Mouse (Mus musculus): ENCODE data around the gene Rab8a. TPM values are rescaled to one million over a fixed set of nuclear protein-coding genes. Genes with fewer than 3 reads are reported as not detected.

The Rab8a gene
- polyA plus RNA-seq, 1 experiment from 2014 or later, result 140 TPM

DNA sequence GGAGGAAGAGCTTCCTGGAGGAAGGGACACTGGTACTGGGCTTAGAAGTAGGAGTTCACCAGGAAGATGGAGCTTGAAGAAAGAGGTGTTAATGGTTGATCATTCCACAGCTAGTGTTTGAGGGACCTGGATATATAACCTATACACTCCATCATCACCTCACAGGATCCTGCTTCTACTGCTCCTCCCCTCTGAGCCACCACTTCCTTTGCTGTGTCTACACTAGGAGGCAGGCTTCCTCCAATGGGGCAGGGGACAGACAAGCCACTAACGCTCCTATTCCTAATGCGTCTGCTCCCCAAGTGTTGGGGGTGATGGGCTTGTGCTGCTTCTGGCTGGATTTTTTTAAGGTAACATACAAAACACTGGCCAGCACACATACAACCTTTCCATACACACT is 49.7 kb downstream of the Rab8a start:
- no peak for DNase-seq (ENCODE audit: low spot score)

DNA sequence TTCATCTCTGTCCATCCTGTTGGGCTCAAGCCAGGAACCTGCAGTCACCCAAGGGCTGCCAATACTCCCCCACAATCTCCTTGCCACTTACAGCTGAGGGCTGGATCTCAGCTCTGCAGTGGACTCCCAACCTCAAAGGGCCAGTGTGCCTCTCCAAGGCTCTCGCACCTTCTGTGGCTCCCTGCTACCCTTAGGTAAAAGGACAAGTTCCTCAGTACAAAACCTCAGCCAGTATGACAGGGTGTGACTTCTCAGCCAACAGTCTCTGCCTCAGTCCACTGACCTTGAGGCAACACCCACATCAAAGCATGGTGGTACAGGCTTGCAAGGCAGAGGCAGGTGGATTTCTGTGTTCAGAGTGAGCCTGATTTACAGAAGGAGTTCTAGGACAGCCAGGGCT is 50.8 kb downstream of the Rab8a start:
- DNase-seq (ENCODE audit: low spot score), result no peak

- DNase-seq (ENCODE audit: low spot score), result no peak
These were observed 51.8 kb downstream of the Rab8a start, which contains the start of gene Cib3 for GRCm38 (mm10) chr8:72212751-72213150. Cib3 (minus strand) TSS chr8:72212837.

DNA sequence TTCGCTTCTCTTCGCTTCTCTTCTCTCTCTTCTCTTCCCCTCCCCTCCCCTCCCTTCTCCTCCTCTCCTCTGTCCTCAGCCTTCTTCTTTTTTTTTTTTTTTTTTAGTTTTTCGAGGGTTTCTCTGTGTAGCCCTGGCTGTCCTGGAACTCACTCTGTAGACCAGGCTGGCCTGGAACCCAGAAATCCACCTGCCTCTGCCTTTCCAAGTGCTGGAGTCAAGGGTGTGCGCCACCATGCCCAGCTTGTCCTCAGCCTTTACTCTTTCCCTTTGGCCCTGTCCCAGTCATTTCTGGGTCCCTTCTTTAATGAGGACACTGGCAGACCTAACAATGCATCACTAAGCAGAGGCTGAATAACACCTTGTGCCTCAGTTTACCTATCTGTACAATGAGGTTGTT is 52.5 kb downstream of the Rab8a start, which contains the start of gene Gm11034:
Gene Gm11034 (minus strand): TSS at position 101 of the 400 bp plus-strand sequence.
- no peak for DNase-seq (ENCODE audit: low spot score)

- DNase-seq (ENCODE audit: low spot score), result no peak
These were observed 54.1 kb downstream of the Rab8a start for GRCm38 (mm10) chr8:72215060-72215459.

GRCm38 (mm10) chr8:72215871-72216270 is 54.9 kb downstream of the Rab8a start:
- DNase-seq (ENCODE audit: low spot score), result peak; percentile 47

DNA sequence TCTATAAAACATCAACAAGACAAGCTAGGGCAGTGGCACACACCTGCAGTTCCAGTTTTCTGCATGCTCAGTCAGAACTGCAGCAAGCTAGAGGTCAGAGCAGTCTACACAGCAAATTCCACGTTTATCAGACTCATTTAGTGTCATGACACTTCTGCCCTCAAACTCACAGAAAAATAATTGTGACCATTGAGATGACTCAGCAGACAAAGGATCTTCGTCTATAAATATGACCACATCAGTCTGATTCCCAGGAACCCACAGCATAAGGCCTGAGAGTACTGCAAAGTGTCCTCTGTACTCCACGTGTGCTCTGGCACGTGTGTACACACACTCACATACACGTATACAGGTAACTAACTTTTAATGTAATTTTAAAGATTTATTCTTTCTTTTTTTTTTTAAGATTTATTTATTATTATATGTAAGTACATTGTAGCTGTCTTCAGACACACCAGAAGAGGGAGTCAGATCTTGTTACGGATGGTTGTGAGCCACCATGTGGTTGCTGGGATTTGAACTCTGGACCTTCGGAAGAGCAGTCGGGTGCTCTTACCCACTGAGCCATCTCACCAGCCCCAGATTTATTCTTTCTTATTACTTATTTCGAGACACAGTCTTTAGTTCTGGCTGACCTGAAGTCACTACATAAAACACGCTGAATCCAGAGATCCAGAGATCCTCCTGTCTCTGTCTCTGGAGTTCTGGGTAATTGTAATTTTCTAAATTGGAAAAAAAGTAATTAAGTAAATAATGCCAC is 58.0 kb downstream of the Rab8a start:
- DNase-seq (ENCODE audit: low spot score), result no peak

- DNase-seq (ENCODE audit: low spot score), result peak; percentile 96
These were observed 58.8 kb downstream of the Rab8a start, which contains the start of gene Fam32a for GRCm38 (mm10) chr8:72219541-72220363. Fam32a (plus strand) TSS chr8:72219730.

GRCm38 (mm10) chr8:72220758-72221157 is 59.8 kb downstream of the Rab8a start:
- no peak for DNase-seq (ENCODE audit: low spot score)

- no peak for DNase-seq (ENCODE audit: low spot score)
These were observed 61.7 kb downstream of the Rab8a start for GRCm38 (mm10) chr8:72222656-72223055.

Other genes with a start within 250 kb of the Rab8a start
- gene Zfp961, start 210.2 kb upstream of the Rab8a start, polyA plus RNA-seq (2015; fragmentation: Nextera tagmentation; extraction: Ambion mirVana), result 15.9 and 18.5 TPM in 2 replicates
- 1.5 and 1.9 TPM in 2 replicates for gene Cyp4f18, start 151.6 kb upstream of the Rab8a start, polyA plus RNA-seq (2015; fragmentation: Nextera tagmentation; extraction: Ambion mirVana)
- gene Olfr372, start 120.0 kb upstream of the Rab8a start, polyA plus RNA-seq (2015; fragmentation: Nextera tagmentation; extraction: Ambion mirVana), result not detected in 2 replicates
- 0.04 and 0.05 TPM in 2 replicates for gene Olfr373, start 78.0 kb upstream of the Rab8a start, polyA plus RNA-seq (2015; fragmentation: Nextera tagmentation; extraction: Ambion mirVana)
- not detected in 2 replicates for gene Olfr374, start 54.2 kb upstream of the Rab8a start, polyA plus RNA-seq (2015; fragmentation: Nextera tagmentation; extraction: Ambion mirVana)
- gene Tpm4, start 26.2 kb upstream of the Rab8a start, polyA plus RNA-seq (2015; fragmentation: Nextera tagmentation; extraction: Ambion mirVana), result 164 and 172 TPM in 2 replicates
- 4.9 and 5.6 TPM in 2 replicates for gene Hsh2d, start 28.4 kb downstream of the Rab8a start, polyA plus RNA-seq (2015; fragmentation: Nextera tagmentation; extraction: Ambion mirVana)
- 0.44 and 0.67 TPM in 2 replicates for gene Cib3, start 51.6 kb downstream of the Rab8a start, polyA plus RNA-seq (2015; fragmentation: Nextera tagmentation; extraction: Ambion mirVana)
- gene Gm11034, start 52.4 kb downstream of the Rab8a start, polyA plus RNA-seq (2015; fragmentation: Nextera tagmentation; extraction: Ambion mirVana), result not detected in 2 replicates
- gene Fam32a, start 58.5 kb downstream of the Rab8a start, polyA plus RNA-seq (2015; fragmentation: Nextera tagmentation; extraction: Ambion mirVana), result 69.3 and 75.9 TPM in 2 replicates
- 133 and 135 TPM in 2 replicates for gene Ap1m1, start 78.8 kb downstream of the Rab8a start, polyA plus RNA-seq (2015; fragmentation: Nextera tagmentation; extraction: Ambion mirVana)
- 32.8 and 33.9 TPM in 2 replicates for gene Gm10282, start 144.1 kb downstream of the Rab8a start, polyA plus RNA-seq (2015; fragmentation: Nextera tagmentation; extraction: Ambion mirVana)
- 16.8 and 21.4 TPM in 2 replicates for gene Klf2, start 157.8 kb downstream of the Rab8a start, polyA plus RNA-seq (2015; fragmentation: Nextera tagmentation; extraction: Ambion mirVana)